ENCODE assay signal across 8 mouse cellular contexts in the genomic region with DNA sequence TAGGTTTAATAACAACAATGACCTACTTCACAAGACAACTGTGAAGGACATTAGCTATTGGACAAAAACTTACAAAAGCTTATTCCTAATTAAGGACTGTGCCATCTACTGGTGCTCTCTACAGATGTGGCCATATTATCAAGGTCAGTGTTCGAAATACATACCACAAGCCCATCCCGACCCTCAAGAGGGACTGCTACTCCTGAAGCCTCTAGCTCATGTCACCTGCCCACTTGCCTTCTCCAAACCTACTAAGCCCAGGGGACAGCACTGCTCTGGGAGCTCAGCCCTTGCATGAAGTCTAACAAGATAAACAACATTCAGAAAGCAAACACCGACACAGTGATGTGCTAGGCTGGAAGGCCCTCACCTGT.
DNase-seq lines count a peak whose midpoint lies in the region; ATAC-seq lines count a peak whose summit lies in the region.

No protein-coding gene starts in this region.

- H3K27me3 ChIP-seq in hindbrain, embryonic 13.5 days: no peaks in the 10 kb centered on the region
- no peaks in the 10 kb centered on the region for H3K27me3 ChIP-seq in hindbrain, embryonic 11.5 days (ENCODE audit: control insufficient read depth, insufficient read depth, low read length)
- H3K27me3 ChIP-seq in embryonic facial prominence, embryonic 13.5 days: no peaks in the 10 kb centered on the region
- H3K27me3 ChIP-seq in intestine, embryonic 14.5 days (replicated peaks; ENCODE audit: control insufficient read depth, insufficient read depth, low read length): no peaks in the 10 kb centered on the region
- H3K27me3 ChIP-seq in midbrain, embryonic 13.5 days: no peaks in the 10 kb centered on the region

- intact Hi-C loops in left cerebral cortex, postnatal 36 days (cut with DNase I): no loop called here

- 86% methylated on average over 3 of the region's 3 CpGs for WGBS in hindbrain, embryonic 13.5 days
- 87% methylated on average over 3 of the region's 3 CpGs for WGBS in hindbrain, embryonic 11.5 days
- WGBS in embryonic facial prominence, embryonic 13.5 days: 81% methylated on average over 3 of the region's 3 CpGs
- WGBS in intestine, embryonic 14.5 days: 60% methylated on average over 3 of the region's 3 CpGs
- 84% methylated on average over 3 of the region's 3 CpGs for WGBS in midbrain, embryonic 13.5 days

- H3K4me3 ChIP-seq in hindbrain, embryonic 13.5 days: no peak overlapping the region
- no peak overlapping the region for H3K4me3 ChIP-seq in hindbrain, embryonic 11.5 days (ENCODE audit: low read depth, low read length)
- no peak overlapping the region for H3K4me3 ChIP-seq in embryonic facial prominence, embryonic 13.5 days
- no peak overlapping the region for H3K4me3 ChIP-seq in intestine, embryonic 14.5 days (ENCODE audit: low read depth, low read length)
- no peak overlapping the region for H3K4me3 ChIP-seq in midbrain, embryonic 13.5 days (replicated peaks)

- peaks cover 23% of the 10 kb centered on the region for H3K4me1 ChIP-seq in hindbrain, embryonic 13.5 days (replicated peaks)
- H3K4me1 ChIP-seq in hindbrain, embryonic 11.5 days (replicated peaks; ENCODE audit: control insufficient read depth, insufficient read depth, low read length): no peaks in the 10 kb centered on the region
- peaks cover 39% of the 10 kb centered on the region for H3K4me1 ChIP-seq in embryonic facial prominence, embryonic 13.5 days
- H3K4me1 ChIP-seq in intestine, embryonic 14.5 days (replicated peaks; ENCODE audit: control insufficient read depth, insufficient read depth, low read length): peaks cover 25% of the 10 kb centered on the region
- H3K4me1 ChIP-seq in midbrain, embryonic 13.5 days (replicated peaks): peaks cover 34% of the 10 kb centered on the region

- no peak for DNase-seq in hindbrain, embryonic 11.5 days (ENCODE audit: low spot score)
- DNase-seq in intestine, embryonic 14.5 days (ENCODE audit: low spot score): no peak
- no peak for DNase-seq in left cerebral cortex, postnatal 36 days (ENCODE audit: low spot score in 2 of 2)
- DNase-seq in testis, postnatal 14 days (ENCODE audit: low spot score): no peak
- no peak for DNase-seq in layer of hippocampus, postnatal 14 days (ENCODE audit: low spot score in 2 of 2)

- H3K9ac ChIP-seq in hindbrain, embryonic 13.5 days: no peak overlapping the region
- no peak overlapping the region for H3K9ac ChIP-seq in hindbrain, embryonic 11.5 days (ENCODE audit: low read depth, low read length)
- H3K9ac ChIP-seq in embryonic facial prominence, embryonic 13.5 days: peak overlapping the region; percentile 40; the same call in 1 of the 2 replicates
- 0 out of 2 replicates have a peak overlapping the region, but pooled peaks have one; percentile 30 for H3K9ac ChIP-seq in intestine, embryonic 14.5 days (ENCODE audit: low read length)
- no peak overlapping the region for H3K9ac ChIP-seq in midbrain, embryonic 13.5 days (replicated peaks)

- H3K9me3 ChIP-seq in hindbrain, embryonic 13.5 days: no peaks in the 10 kb centered on the region
- H3K9me3 ChIP-seq in hindbrain, embryonic 11.5 days (ENCODE audit: control insufficient read depth, low read length): no peaks in the 10 kb centered on the region
- H3K9me3 ChIP-seq in embryonic facial prominence, embryonic 13.5 days: no peaks in the 10 kb centered on the region
- no peaks in the 10 kb centered on the region for H3K9me3 ChIP-seq in intestine, embryonic 14.5 days (ENCODE audit: control insufficient read depth, low read length)
- no peaks in the 10 kb centered on the region for H3K9me3 ChIP-seq in midbrain, embryonic 13.5 days

- H3K27ac ChIP-seq in hindbrain, embryonic 13.5 days: peak overlapping the region; percentile 67
- H3K27ac ChIP-seq in hindbrain, embryonic 11.5 days (ENCODE audit: low read depth, low read length): no peak overlapping the region
- peak overlapping the region; percentile 33; the same call in 1 of the 2 replicates for H3K27ac ChIP-seq in embryonic facial prominence, embryonic 13.5 days
- peak overlapping the region; percentile 84 for H3K27ac ChIP-seq in intestine, embryonic 14.5 days (ENCODE audit: low read depth)
- H3K27ac ChIP-seq in midbrain, embryonic 13.5 days: peak overlapping the region; percentile 64

- ATAC-seq in hindbrain, embryonic 13.5 days (ENCODE audit: low FRiP score): no peak
- ATAC-seq in hindbrain, embryonic 11.5 days (ENCODE audit: low FRiP score): no peak
- ATAC-seq in embryonic facial prominence, embryonic 13.5 days (ENCODE audit: insufficient number of reproducible peaks, insufficient read depth, low FRiP score, low TSS enrichment, low read depth): no peak
- peak; percentile 28; the same call in 1 of the 2 replicates for ATAC-seq in intestine, embryonic 14.5 days (replicated peaks; ENCODE audit: low FRiP score, low TSS enrichment, low read depth)
- no peak for ATAC-seq in midbrain, embryonic 13.5 days

- no peak overlapping the region for H3K4me2 ChIP-seq in hindbrain, embryonic 13.5 days
- H3K4me2 ChIP-seq in hindbrain, embryonic 11.5 days (replicated peaks; ENCODE audit: low read depth, low read length): no peak overlapping the region
- H3K4me2 ChIP-seq in embryonic facial prominence, embryonic 13.5 days: no peak overlapping the region
- peak overlapping the region; percentile 31 for H3K4me2 ChIP-seq in intestine, embryonic 14.5 days (ENCODE audit: low read length)
- H3K4me2 ChIP-seq in midbrain, embryonic 13.5 days (replicated peaks): no peak overlapping the region

- no peaks in the 10 kb centered on the region for H3K36me3 ChIP-seq in hindbrain, embryonic 13.5 days
- no peaks in the 10 kb centered on the region for H3K36me3 ChIP-seq in hindbrain, embryonic 11.5 days (ENCODE audit: control insufficient read depth, insufficient read depth, low read length)
- H3K36me3 ChIP-seq in embryonic facial prominence, embryonic 13.5 days: no peaks in the 10 kb centered on the region
- no peaks in the 10 kb centered on the region for H3K36me3 ChIP-seq in intestine, embryonic 14.5 days (ENCODE audit: control insufficient read depth, insufficient read depth, low read length)
- H3K36me3 ChIP-seq in midbrain, embryonic 13.5 days: no peaks in the 10 kb centered on the region

Comparison
In these comparisons a context has a peak if more than half of its experiments do, and no peak if none do; other contexts are left out.
1. H3K9ac ChIP-seq: peak in embryonic facial prominence, embryonic 13.5 days (single experiment) and intestine, embryonic 14.5 days (single experiment); none in hindbrain, embryonic 13.5 days (single experiment), hindbrain, embryonic 11.5 days (single experiment) and midbrain, embryonic 13.5 days (single experiment).